Mouse (Mus musculus) neural tube, embryonic 11.5 days (tissue): ENCODE measurements around the gene Ttc9b. TPM values are rescaled to one million over a fixed set of nuclear protein-coding genes. Genes with fewer than 3 reads are reported as not detected.

Experiments used
- ATAC-seq: fragments of 200-750 bp; cut with Nextera tagmentation; 2 replicates; pipeline ENCODE4 v1.8.0; 2017; ENCODE audit warnings: moderate number of reproducible peaks, mild to moderate bottlenecking, moderate TSS enrichment, moderate library complexity; ENCODE audit not compliant: insufficient read depth, low FRiP score, low TSS enrichment
- DNase-seq: peaks from one replicate; pipeline ENCODE4 v3.0.0-alpha.2; 2015; ENCODE audit warnings: low spot score
- H3K27ac ChIP-seq: fragments of 300-500 bp; sonication (generic); 2 replicates; pipeline ENCODE4 v1.5.1; 2014; ENCODE audit warnings: low read depth, mild to moderate bottlenecking, low read length
- H3K27me3 ChIP-seq: fragments of 300-500 bp; sonication (generic); 2 replicates; pipeline ENCODE4 v1.6.1; 2014; ENCODE audit warnings: mild to moderate bottlenecking, low read length, mixed read lengths; ENCODE audit not compliant: control insufficient read depth, insufficient read depth
- H3K36me3 ChIP-seq: fragments of 300-500 bp; sonication (generic); 2 replicates; pipeline ENCODE4 v1.6.1; 2014; ENCODE audit warnings: mild to moderate bottlenecking, low read length, moderate library complexity, mixed read lengths; ENCODE audit not compliant: control insufficient read depth, insufficient read depth
- H3K4me1 ChIP-seq: fragments of 300-500 bp; sonication (generic); 2 replicates; pipeline ENCODE4 v1.6.1; 2014; ENCODE audit warnings: low read length, mixed read lengths; ENCODE audit not compliant: control insufficient read depth, insufficient read depth
- H3K4me2 ChIP-seq: fragments of 300-500 bp; sonication (generic); 2 replicates; pipeline ENCODE4 v1.6.1; 2014; ENCODE audit warnings: low read depth, mild to moderate bottlenecking, moderate library complexity
- H3K4me3 ChIP-seq: fragments of 300-500 bp; sonication (generic); 2 replicates; pipeline ENCODE4 v1.5.1; 2014; ENCODE audit warnings: low read depth, low read length
- H3K9ac ChIP-seq: fragments of 300-500 bp; sonication (generic); 2 replicates; pipeline ENCODE4 v1.6.1; 2014; ENCODE audit warnings: mild to moderate bottlenecking, low read length
- H3K9me3 ChIP-seq: fragments of 300-500 bp; sonication (generic); 2 replicates; pipeline ENCODE4 v1.6.1; 2016; ENCODE audit warnings: low read length; ENCODE audit not compliant: control insufficient read depth
- WGBS: fragments of 180-500 bp; shearing (Covaris S2); extraction: QIAGEN DNeasy Blood & Tissue Kit; methylation state at CpG from one replicate; pipeline ENCODE4 v1.1.7; 2014; 5-methylcytosine and 5-hydroxymethylcytosine counted together
- polyA plus RNA-seq: library from polyadenylated mRNA; unstranded; fragments of >200 nt; fragmentation: Nextera tagmentation; extraction: Ambion mirVana; gene quantifications from 2 replicates; pipeline ENCODE4 v1.2.1, GENCODE M21; 2014

Gene Ttc9b
- polyA plus RNA-seq, 1 experiment from 2014 or later = 10.2 TPM

DNA sequence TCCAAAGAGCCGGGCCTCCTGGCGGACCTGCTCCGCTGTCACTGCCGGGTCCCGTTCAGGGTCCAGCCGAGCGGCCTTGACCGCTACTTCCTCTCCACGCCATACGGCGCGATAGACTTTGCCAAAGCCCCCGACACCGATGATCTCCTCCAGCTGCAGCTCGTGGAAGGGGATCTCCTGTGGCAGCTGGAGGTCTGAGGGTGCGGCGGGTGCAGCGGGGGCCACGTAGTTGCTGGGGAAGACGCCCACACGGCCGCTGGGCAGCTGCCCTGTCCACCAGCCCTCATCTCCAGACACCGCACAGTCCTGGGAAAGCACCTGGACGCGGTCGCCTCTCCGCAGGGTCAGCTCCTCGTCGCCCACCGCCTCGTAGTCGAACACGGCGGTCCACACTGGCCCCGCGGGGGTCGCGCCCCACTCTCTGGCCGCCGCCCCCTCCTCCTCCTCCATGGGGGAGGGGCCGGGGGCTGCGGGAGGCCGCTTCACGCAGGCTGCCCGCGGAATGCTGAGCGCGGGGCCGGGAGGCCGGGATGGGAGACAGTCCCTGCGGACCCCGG is 19.9 kb downstream of the Ttc9b start:
- DNase-seq (no peak), ATAC-seq (peak; percentile 37; the same call in 1 of the 2 replicates)
- Histone ChIP-seq H3K27me3 (no peaks in the 10 kb centered on the region), H3K4me2 (peak overlapping the region; percentile 81), H3K4me1 (peaks cover 15% of the 10 kb centered on the region), H3K4me3 (peak overlapping the region; percentile 59), H3K9ac (peak overlapping the region; percentile 60), H3K27ac (no peak overlapping the region), H3K9me3 (no peaks in the 10 kb centered on the region), H3K36me3 (no peaks in the 10 kb centered on the region)
- 3% methylated on average over 47 of the region's 52 CpGs for WGBS

DNA sequence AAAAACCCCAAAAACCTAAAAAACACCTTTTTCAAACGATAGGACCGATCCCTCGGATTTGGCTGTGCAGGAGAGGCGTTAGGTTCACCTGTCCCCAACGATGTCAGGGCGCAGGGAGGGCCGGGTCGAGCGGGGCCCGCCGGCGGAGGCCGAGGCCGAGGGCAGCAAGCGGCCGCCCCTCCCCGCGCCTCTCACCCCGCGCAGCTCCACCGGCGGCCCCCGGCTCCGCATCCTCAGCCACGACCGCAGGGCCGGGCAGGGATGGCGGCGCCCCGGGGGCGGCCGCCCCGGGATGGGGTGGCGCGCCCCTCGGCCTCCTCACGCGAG is 20.4 kb downstream of the Ttc9b start:
- no peak overlapping the region for H3K27ac ChIP-seq
- peaks cover 15% of the 10 kb centered on the region for H3K4me1 ChIP-seq
- H3K4me2 ChIP-seq = peak overlapping the region; percentile 81
- H3K9me3 ChIP-seq = no peaks in the 10 kb centered on the region
- no peaks in the 10 kb centered on the region for H3K36me3 ChIP-seq
- ATAC-seq (peak; percentile 71), DNase-seq (no peak)
- WGBS = under 1% methylated on average over 28 of the region's 38 CpGs
- peak overlapping the region; percentile 60 for H3K9ac ChIP-seq
- H3K4me3 ChIP-seq = peak overlapping the region; percentile 59
- H3K27me3 ChIP-seq = no peaks in the 10 kb centered on the region

DNA sequence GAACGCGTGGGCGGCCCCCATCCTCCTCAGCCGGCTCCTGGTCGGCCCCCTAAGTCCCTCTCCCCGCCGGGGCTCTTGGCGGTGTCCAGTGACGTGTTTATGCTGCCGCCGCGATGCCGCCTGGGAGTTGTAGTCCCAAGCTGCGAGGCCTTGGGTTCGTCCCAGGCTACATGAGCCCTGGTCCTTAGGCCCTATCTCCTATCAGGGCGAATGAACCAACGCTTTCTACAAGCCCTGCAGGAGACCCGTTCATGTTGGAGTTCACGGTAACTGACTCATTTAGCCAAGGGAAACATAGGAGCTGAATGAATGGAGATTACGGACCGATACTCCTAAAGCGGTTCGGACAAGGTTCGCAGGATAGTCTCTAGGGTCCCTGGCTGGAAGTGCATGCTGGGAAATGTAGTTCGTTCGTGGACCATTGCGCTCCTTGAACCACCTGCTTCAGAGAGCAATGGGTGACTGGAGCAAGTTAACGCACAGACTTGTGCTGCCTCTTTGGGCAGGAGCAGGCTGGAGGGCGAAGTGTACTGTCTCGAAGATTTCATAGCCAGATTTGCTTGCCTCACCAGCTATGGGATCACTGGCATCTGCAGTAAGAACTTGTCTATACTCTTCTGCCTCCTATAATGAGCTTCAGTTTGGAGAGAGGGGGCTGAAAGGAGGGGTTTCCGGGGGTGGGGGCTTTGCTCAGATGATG is 21.0 kb downstream of the Ttc9b start, which contains the start of gene Map3k10:
Gene Map3k10 (minus strand): TSS at position 77 of the 700 bp plus-strand sequence.
- Histone ChIP-seq H3K4me1 (peaks cover 15% of the 10 kb centered on the region), H3K36me3 (no peaks in the 10 kb centered on the region), H3K27ac (peak within 1 kb of the TSS; percentile 73), H3K9me3 (no peaks in the 10 kb centered on the region), H3K4me3 (peak within 1 kb of the TSS; percentile 59), H3K27me3 (no peaks in the 10 kb centered on the region), H3K4me2 (peak within 1 kb of the TSS; percentile 81), H3K9ac (peak within 1 kb of the TSS; percentile 60)
- ATAC-seq (peak; percentile 97), DNase-seq (peak; percentile 97)
- WGBS = under 1% methylated on average over 27 of the region's 31 CpGs

DNA sequence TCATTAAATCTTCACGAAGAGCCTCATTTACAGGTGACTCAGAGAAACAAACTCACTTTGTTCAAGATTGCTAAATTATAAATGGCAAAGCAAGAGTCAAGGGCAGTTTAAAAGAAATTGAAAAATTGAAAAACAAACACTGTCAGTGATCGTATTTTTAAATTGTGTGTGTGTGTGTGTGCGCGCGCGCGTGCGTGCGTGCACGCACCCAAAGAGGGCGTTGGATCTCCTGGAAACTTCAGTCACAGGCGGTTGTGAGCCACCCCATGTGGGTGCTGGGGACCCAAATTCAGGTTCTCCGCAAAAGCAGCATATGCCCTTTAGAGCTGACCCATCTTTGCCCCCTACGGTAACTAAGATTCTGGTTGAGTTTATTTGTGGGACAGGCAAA is 21.5 kb downstream of the Ttc9b start:
- H3K27ac ChIP-seq = no peak overlapping the region
- peak overlapping the region; percentile 59 for H3K4me3 ChIP-seq
- WGBS = 39% methylated on average over 14 of the region's 14 CpGs
- ATAC-seq (no peak), DNase-seq (no peak)
- H3K4me1 ChIP-seq = peaks cover 15% of the 10 kb centered on the region
- H3K9me3 ChIP-seq = no peaks in the 10 kb centered on the region
- H3K27me3 ChIP-seq = no peaks in the 10 kb centered on the region
- no peak overlapping the region for H3K9ac ChIP-seq
- H3K4me2 ChIP-seq = peak overlapping the region; percentile 81
- H3K36me3 ChIP-seq = no peaks in the 10 kb centered on the region

DNA sequence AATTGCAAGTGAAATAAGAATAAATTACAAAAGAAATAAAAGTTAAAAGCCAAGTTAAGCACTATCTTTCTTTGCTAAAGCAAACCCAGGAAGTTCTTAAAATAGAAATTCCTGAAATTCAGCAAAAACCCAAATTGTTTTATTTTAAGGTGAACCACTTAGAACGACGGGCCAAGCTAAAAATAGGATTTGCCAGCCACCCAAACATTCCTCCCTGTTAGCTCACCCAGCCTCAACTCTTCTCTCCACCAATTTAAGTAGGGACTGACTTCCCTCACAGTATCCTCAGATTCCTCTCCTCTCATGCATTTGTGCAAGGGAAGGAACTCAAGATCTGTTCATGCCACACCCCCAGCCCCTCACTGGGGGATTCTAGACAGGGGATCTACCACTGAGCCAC is 29.5 kb downstream of the Ttc9b start:
- H3K9ac ChIP-seq = no peak overlapping the region
- WGBS = 69% methylated on average over 2 of the region's 2 CpGs
- H3K9me3 ChIP-seq = no peaks in the 10 kb centered on the region
- no peaks in the 10 kb centered on the region for H3K4me1 ChIP-seq
- no peak overlapping the region for H3K4me2 ChIP-seq
- ATAC-seq = no peak
- no peaks in the 10 kb centered on the region for H3K27me3 ChIP-seq
- no peak overlapping the region for H3K4me3 ChIP-seq
- no peak for DNase-seq
- no peak overlapping the region for H3K27ac ChIP-seq
- no peaks in the 10 kb centered on the region for H3K36me3 ChIP-seq

DNA sequence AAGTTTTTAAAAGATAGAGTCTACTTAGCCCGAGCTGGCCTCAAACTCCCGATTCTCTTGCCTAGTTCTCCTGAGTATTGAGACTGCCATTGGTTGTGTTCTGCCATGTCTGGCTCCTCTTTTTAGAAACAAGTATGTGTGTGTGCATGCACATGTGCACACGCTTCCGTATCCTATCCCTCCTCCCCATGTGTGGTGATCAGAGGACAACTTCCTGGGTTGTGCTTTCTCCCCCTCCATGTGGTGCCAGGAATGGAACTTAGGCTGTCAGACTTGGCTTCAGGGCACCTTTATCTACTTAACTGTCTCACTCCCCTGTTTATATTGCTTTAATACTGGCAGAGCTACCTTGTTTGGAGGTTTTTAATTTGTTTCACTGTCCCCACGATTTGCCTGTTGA is 31.5 kb downstream of the Ttc9b start:
- H3K27ac ChIP-seq = no peak overlapping the region
- no peak overlapping the region for H3K9ac ChIP-seq
- 0 out of 2 replicates have a peak overlapping the region, but pooled peaks have one; percentile 15 for H3K4me2 ChIP-seq
- no peaks in the 10 kb centered on the region for H3K36me3 ChIP-seq
- H3K4me3 ChIP-seq = no peak overlapping the region
- no peaks in the 10 kb centered on the region for H3K9me3 ChIP-seq
- DNase-seq (no peak), ATAC-seq (no peak)
- H3K4me1 ChIP-seq = no peaks in the 10 kb centered on the region
- 32% methylated on average over 5 of the region's 5 CpGs for WGBS
- no peaks in the 10 kb centered on the region for H3K27me3 ChIP-seq

DNA sequence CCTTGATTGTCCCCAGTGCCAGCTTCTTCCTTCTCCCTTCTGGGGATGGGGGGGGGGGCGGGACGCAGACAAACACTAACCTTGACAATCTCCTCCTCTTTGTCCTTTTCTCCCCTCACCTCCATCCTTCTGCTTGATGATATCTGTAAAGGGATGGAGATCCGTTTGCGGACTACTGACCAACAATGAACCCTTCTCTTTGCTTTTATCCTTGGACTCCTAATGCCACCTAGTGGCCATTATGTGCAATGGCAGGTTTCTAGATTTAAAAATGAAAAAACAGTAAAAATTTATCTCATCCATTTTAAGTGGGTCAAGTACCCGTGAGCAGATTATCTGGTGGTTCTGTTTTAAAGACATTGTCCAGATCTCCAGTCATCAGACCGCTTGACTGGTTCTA is 32.0 kb downstream of the Ttc9b start:
- ATAC-seq (no peak), DNase-seq (peak; percentile 49)
- no peak overlapping the region for H3K27ac ChIP-seq
- WGBS = 4% methylated on average over 6 of the region's 6 CpGs
- no peak overlapping the region for H3K9ac ChIP-seq
- no peaks in the 10 kb centered on the region for H3K27me3 ChIP-seq
- H3K9me3 ChIP-seq = no peaks in the 10 kb centered on the region
- no peaks in the 10 kb centered on the region for H3K36me3 ChIP-seq
- H3K4me1 ChIP-seq = no peaks in the 10 kb centered on the region
- H3K4me3 ChIP-seq = no peak overlapping the region
- 0 out of 2 replicates have a peak overlapping the region, but pooled peaks have one; percentile 15 for H3K4me2 ChIP-seq

DNA sequence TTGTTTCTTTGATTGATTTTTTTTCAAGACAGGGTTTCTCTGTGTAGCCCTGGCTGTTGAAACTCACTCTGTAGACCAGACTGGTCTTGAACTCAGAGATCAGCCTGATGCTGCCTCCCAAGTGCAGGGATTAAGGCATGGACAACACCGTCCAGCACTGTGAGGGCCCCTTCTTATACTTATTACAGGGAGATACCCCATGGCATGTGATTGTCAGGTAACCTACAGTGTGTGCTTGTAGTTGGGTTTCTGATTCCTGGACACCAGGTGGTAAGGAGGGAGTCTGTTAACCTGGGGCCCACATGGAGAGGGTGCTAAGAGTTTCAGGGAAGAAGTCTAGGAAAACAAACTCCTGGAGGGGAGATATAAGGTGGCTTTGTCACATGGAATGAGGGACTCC is 33.3 kb downstream of the Ttc9b start:
- Histone ChIP-seq H3K36me3 (no peaks in the 10 kb centered on the region), H3K9me3 (no peaks in the 10 kb centered on the region), H3K27ac (no peak overlapping the region), H3K9ac (no peak overlapping the region), H3K4me3 (no peak overlapping the region), H3K27me3 (no peaks in the 10 kb centered on the region), H3K4me2 (no peak overlapping the region), H3K4me1 (no peaks in the 10 kb centered on the region)
- whole genome bisulfite sequencing = 96% methylated on average over 1 of the region's 1 CpGs
- ATAC-seq (no peak), DNase-seq (no peak)

DNA sequence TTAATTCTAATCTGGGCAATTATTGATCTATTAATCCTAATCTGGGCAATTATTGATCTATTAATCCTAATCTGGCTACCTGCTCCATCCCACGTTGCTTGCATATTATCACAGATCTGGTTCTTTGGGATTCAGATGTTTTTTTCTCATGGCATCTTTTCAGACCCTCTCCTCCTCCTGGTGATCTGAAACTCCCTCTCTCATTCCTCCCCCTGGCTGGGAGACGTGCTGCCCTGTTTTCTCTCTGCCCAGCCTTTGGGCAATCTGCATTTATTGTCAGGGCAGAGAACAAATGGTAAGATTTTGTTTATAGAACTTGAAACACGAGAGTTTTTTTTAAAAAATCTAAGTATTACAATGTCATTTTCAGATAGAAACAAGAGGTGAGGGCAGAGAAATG is 34.1 kb downstream of the Ttc9b start:
- Histone ChIP-seq H3K9me3 (no peaks in the 10 kb centered on the region), H3K4me3 (no peak overlapping the region), H3K27me3 (no peaks in the 10 kb centered on the region), H3K36me3 (no peaks in the 10 kb centered on the region), H3K9ac (no peak overlapping the region), H3K4me2 (peak overlapping the region; percentile 53; the same call in 1 of the 2 replicates), H3K27ac (no peak overlapping the region), H3K4me1 (no peaks in the 10 kb centered on the region)
- WGBS = 71% methylated on average over 3 of the region's 3 CpGs
- DNase-seq (no peak), ATAC-seq (no peak)
